Comparison of ENCODE assay signal across 20 mouse cellular contexts in the genomic region with DNA sequence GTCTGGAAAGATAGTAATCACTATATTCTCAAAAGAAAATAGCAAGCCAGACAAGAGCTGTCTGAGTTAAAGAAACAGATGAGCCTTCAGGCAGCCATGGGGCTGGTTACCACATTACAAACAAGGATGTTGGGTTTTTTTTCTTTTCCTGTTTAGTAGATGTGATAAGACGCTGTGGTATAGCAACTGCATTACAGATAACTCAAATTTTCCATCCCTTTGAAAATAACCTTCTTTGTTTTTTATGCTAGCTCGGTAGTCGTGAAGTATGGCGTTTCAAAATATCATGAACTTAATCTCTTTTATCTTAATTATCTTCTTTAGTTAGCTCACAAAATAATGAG. TPM values are rescaled to one million over a fixed set of nuclear protein-coding genes. Genes with fewer than 3 reads are reported as not detected.
DNase-seq lines count a peak whose midpoint lies in the region; ATAC-seq and TF ChIP-seq lines count a peak whose summit lies in the region.
"Had no signal": no experiment of that assay in that cellular context is flagged by ENCODE, and none has a peak within 500 bp of the region (broad histone marks: within the 10 kb centered on the region; RNA-seq: fewer than 3 reads in every experiment).

No protein-coding gene starts in this region.

- TF ChIP-seq POLR2A in small intestine, adult 2 months (IDR thresholded peaks at IDR 0.05; ENCODE audit: low read depth, low read length), result no peak

- WGBS in lung, postnatal 0 days, result 58% methylated on average over 4 of the region's 4 CpGs
- WGBS in small intestine, adult 2 months, result 84% methylated on average over 4 of the region's 4 CpGs

- H3K4me3 ChIP-seq in lung, postnatal 0 days (ENCODE audit: low read depth, low read length), result no peak overlapping the region
- no peak overlapping the region for H3K4me3 ChIP-seq in small intestine, adult 2 months (ENCODE audit: low read depth, low read length)
- H3K4me3 ChIP-seq: embryonic facial prominence, embryonic 12.5 days; heart, embryonic 15.5 days; limb, embryonic 10.5 days; liver, embryonic 12.5 days; midbrain, embryonic 12.5 days; myocyte had no signal

- TF ChIP-seq CTCF in lung, postnatal 0 days (IDR thresholded peaks at IDR 0.05), result no peak
- no peak for TF ChIP-seq CTCF in small intestine, adult 2 months (IDR thresholded peaks at IDR 0.05; ENCODE audit: extremely low read depth, insufficient read length, insufficient replicate concordance, low read depth, low read length)

- ATAC-seq in lung, postnatal 0 days, result no peak
- no peak for ATAC-seq in frontal cortex, adult (ENCODE audit: low TSS enrichment)
- ATAC-seq: liver, embryonic 12.5 days had no signal

- peak; percentile 75 for TF ChIP-seq EP300 in lung, postnatal 0 days (IDR thresholded peaks at IDR 0.05)

- peak; percentile 34 for DNase-seq in lung, postnatal 0 days (ENCODE audit: low spot score)
- DNase-seq in lung, postnatal 14 days, result no peak
- peak; percentile 46 to 55 for DNase-seq in CD8-positive naive resting alpha-beta T cell, adult 2 months (ENCODE audit: low read depth in 2 of 2, low spot score in 2 of 2)
- peak; percentile 90 for DNase-seq in induced T-regulatory cell, adult 2 months (ENCODE audit: low read depth)
- DNase-seq in cerebellum, adult 9-11 months, result no peak
- DNase-seq: cerebellum, adult 11 months; cerebellum, postnatal 36 days; heart, adult 11 months; kidney, adult 11 months; layer of hippocampus, postnatal 36 days; right cerebral cortex, postnatal 14 days had no signal

- no peaks in the 10 kb centered on the region for H3K27me3 ChIP-seq in lung, postnatal 0 days (replicated peaks; ENCODE audit: insufficient read depth, low read length)
- H3K27me3 ChIP-seq in small intestine, adult 2 months (ENCODE audit: control insufficient read depth, insufficient read depth, low read length), result no peaks in the 10 kb centered on the region
- H3K27me3 ChIP-seq: embryonic facial prominence, embryonic 12.5 days; heart, embryonic 15.5 days; liver, embryonic 12.5 days; midbrain, embryonic 12.5 days had no signal

- H3K9me3 ChIP-seq in lung, postnatal 0 days (ENCODE audit: low read length), result no peaks in the 10 kb centered on the region
- H3K9me3 ChIP-seq: embryonic facial prominence, embryonic 12.5 days; heart, embryonic 15.5 days; limb, embryonic 10.5 days; liver, embryonic 12.5 days; midbrain, embryonic 12.5 days had no signal

- peaks cover 4% of the 10 kb centered on the region; the same call in 1 of the 2 replicates for H3K4me1 ChIP-seq in lung, postnatal 0 days (ENCODE audit: insufficient read depth, low read depth, low read length)
- peaks cover 18% of the 10 kb centered on the region; the same call in 1 of the 2 replicates for H3K4me1 ChIP-seq in small intestine, adult 2 months (ENCODE audit: control insufficient read depth, insufficient read depth, insufficient read length, low read length)
- H3K4me1 ChIP-seq: embryonic facial prominence, embryonic 12.5 days; heart, embryonic 15.5 days; limb, embryonic 10.5 days; liver, embryonic 12.5 days; midbrain, embryonic 12.5 days had no signal

- no peak overlapping the region for H3K27ac ChIP-seq in lung, postnatal 0 days (ENCODE audit: low read length)
- peak overlapping the region; percentile 75 for H3K27ac ChIP-seq in small intestine, adult 2 months (ENCODE audit: insufficient read depth, low read depth, low read length)
- H3K27ac ChIP-seq: embryonic facial prominence, embryonic 12.5 days; heart, embryonic 15.5 days; hindbrain, embryonic 14.5 days; limb, embryonic 10.5 days; liver, embryonic 12.5 days; midbrain, embryonic 12.5 days had no signal

- no peak overlapping the region for H3K9ac ChIP-seq in lung, postnatal 0 days (replicated peaks; ENCODE audit: low read depth)
- H3K9ac ChIP-seq: embryonic facial prominence, embryonic 12.5 days; heart, embryonic 15.5 days; hindbrain, embryonic 14.5 days; liver, embryonic 12.5 days; midbrain, embryonic 12.5 days had no signal

- no peak overlapping the region for H3K4me2 ChIP-seq in lung, postnatal 0 days (replicated peaks; ENCODE audit: low read depth, low read length)
- H3K4me2 ChIP-seq: embryonic facial prominence, embryonic 12.5 days; heart, embryonic 15.5 days; hindbrain, embryonic 14.5 days; liver, embryonic 12.5 days; midbrain, embryonic 12.5 days had no signal

- no peaks in the 10 kb centered on the region for H3K36me3 ChIP-seq in lung, postnatal 0 days (ENCODE audit: insufficient read depth, low read length)
- H3K36me3 ChIP-seq in small intestine, adult 2 months (ENCODE audit: control insufficient read depth, insufficient read depth, low read length), result peaks cover 2% of the 10 kb centered on the region; the same call in 1 of the 2 replicates
- H3K36me3 ChIP-seq: embryonic facial prominence, embryonic 12.5 days; heart, embryonic 15.5 days; limb, embryonic 10.5 days; liver, embryonic 12.5 days; midbrain, embryonic 12.5 days had no signal

RNA-seq across cellular contexts. Expression of a gene that starts 30.0 kb away (rescaled TPM):
- 4.5 and 5.1 TPM in 2 replicates for polyA plus RNA-seq in lung, postnatal 0 days (2015; fragmentation: Nextera tagmentation; extraction: Ambion mirVana)
- 15.4 and 20.9 TPM in 2 replicates for polyA plus RNA-seq in small intestine, adult 2 months (2012; rRNA removed)
- polyA plus RNA-seq: limb, embryonic 10.5 days; liver, embryonic 12.5 days had no signal

Comparison
In these comparisons a context has a peak if more than half of its experiments do, and no peak if none do; other contexts are left out.
1. DNase-seq: peak in lung, postnatal 0 days (single experiment), CD8-positive naive resting alpha-beta T cell, adult 2 months (2 of 2) and induced T-regulatory cell, adult 2 months (single experiment); none in lung, postnatal 14 days (single experiment) and cerebellum, adult 9-11 months (single experiment).